Mouse (Mus musculus) gastrocnemius, postnatal 25 days (tissue): ENCODE measurements around the gene Ppp1r9a. TPM values are rescaled to one million over a fixed set of nuclear protein-coding genes. Genes with fewer than 3 reads are reported as not detected.

Experiments
- DNase-seq: peaks from one replicate; pipeline ENCODE4 v3.0.0; 2022
- total RNA-seq, 2 experiments: library from RNA; stranded (reverse); gene quantifications; 1 replicate in 1 of 2; 2 replicates in 1 of 2; pipeline ENCODE4 v1.2.3; 2021

Ppp1r9a gene
- total RNA-seq, 2 experiments from 2014 or later = 3.2 to 4.0 TPM

DNA sequence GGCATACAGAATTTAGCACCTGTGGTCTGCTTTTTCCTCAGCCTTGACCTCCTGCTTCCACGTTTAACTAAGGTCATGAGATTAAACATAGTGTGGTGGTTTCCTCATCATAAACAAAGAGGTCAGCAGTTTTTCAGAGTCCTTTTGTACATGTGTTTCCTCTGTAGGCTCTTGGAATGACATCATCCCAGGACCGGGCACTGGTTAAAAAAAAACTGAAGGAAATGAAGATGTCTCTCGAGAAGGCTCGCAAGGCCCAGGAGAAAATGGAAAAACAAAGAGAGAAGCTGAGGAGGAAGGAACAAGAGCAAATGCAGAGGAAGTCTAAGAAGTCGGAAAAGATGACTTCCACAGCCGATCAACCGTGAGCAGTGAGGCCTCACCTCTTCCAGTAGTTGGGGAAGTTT is 256.7 kb downstream of the Ppp1r9a start:
- no peak for DNase-seq

DNA sequence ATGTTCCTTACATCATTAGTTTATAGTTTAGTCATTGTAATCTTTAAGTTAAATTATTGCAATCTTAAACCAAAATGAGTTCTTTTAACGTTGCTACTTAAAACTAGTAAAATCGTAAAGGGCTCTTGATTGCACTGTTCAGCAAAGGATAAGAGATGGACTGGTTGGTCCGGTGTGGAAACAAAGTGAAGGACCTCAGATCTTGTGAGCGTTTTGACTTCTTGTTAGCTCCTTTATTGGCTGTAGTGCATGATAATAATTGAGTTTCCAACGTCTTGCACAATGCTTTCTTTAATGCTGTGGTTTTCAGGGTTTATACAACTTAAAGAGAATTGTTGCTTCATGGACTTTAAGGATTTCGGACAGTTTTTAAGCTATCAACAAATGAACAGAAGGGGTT is 259.3 kb downstream of the Ppp1r9a start:
- no peak for DNase-seq

DNA sequence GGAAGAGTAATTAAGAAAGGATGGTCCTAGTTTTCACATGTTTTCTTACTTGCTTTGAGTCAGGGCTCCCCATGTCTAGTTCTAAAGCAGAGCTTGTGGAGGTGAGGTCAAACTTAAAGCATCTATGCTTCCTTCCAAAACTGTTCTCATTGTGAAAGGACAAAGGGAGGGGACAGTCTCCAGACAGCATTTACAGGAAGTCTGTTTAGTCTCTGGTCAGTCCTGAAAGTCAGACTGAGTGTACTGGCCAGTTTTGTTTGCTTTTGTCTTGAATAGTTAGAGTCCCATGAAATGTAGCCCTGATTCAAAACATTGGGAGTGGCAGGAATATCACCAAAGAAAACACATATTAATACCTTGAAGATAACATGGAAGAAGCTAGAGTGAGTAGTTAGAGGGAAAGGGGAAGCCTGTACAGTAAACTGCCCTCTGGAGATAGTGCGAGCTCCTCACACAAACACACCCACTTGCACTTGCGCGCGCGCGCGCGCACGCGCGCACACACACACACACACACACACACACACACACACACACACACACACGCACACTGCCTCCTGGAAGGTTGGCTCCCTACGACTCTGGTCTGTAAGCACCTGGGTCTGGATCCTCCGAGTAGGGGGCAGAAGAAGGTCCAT is 260.9 kb downstream of the Ppp1r9a start:
- DNase-seq = no peak

DNA sequence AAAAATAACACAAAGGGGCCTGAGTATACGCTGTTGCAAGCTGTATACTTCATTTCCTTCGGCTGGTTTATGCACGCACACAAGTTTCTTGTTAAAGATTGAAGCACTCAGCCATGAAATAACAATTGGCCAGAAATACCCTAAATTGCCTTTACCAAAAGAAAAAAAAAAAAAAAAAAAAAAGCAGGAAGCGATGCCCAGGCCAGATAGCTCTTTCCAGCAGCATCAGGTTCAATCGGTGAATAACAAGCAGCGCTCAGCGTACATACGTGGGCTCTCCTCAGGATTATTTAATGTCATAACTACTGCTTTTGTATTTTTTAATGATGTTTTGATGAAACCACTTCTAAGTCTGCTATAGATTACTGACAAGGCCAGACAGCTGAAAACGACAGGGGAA is 262.1 kb downstream of the Ppp1r9a start:
- no peak for DNase-seq

DNA sequence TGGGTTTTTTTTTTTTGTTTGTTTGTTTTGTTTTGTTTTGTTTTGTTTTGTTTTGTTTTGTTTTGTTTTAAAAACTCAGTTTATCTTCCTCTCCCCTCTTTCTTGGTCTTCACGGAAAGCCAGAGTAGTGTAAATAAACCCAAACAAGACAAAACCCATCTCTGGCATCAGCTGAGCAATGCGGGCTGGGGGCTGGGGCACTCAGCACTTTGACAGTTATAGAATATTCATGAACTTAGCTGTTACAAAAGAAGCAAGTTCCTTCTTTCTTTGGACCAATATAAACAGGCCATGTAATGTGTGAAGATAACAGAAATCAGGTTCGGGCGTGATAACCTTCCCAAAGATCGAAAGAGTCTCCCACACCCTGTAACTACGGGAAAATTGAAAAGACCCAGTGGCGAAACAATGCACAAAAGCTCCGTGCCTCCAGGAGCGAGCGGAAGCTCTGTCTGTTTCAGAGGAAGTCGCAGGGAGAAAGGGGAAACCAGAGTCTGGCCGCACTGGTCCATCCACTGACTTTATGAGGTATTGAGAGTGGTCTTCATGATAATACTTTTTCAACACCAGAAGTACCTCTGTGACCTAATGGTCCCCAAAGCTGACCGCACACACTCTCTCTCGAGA is 264.4 kb downstream of the Ppp1r9a start:
- DNase-seq = no peak

DNA sequence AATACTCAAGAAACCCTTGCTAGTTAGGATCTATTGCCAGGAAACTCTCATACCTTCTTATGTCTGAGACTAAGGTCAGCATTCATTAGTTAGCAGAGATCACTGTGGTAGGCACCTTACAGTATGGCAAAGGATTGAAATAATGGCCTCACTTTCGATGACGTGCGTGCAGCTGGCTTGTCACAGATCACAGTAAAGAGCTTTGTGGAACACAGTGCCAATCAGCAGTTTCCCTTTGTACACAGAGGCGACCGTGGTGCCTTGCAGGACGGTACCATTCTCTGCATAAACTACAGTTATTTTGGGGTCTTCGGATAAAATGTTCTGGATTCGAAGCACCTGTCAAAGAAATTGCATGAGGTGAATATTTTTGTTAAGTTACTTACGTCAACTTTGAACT is 265.4 kb downstream of the Ppp1r9a start:
- no peak for DNase-seq

DNA sequence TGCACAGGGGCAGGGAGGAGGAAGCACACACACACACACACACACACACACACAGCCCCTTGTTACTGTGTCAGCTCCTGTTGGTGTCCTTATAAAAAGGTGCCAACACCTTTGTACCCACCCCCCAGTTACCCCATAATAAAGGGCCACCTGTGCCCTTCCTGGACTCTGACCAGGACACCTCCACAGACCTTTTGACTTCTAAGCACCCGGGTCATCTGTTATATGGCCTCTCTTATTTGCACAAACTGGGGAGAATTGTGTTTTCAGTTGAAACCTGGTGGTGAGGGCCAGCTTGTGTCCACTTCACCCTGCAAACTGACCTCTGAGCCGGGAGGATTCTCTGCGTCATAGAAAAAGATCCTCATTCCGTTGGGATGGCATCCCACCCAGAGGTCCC is 268.7 kb downstream of the Ppp1r9a start:
- DNase-seq = no peak

DNA sequence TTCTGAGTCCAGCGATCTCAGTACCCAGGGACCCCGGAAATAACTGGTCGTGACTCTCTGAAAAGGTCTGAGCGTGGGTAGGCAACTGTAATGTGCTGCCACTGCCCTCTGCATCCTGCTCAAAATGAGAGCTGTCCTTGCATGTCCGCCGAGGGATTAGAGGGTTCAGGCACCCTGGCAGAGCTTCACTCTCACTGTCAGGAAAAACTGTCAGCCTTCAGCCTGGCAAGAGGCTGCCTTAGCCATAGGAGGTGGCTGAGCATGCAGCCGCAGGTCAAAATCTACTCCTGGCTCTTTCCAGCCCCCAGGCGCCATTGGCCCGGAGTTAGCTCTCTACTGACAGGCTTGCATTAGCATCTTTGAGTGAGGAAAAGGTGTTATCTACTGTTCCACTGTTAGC is 269.9 kb downstream of the Ppp1r9a start:
- no peak for DNase-seq

DNA sequence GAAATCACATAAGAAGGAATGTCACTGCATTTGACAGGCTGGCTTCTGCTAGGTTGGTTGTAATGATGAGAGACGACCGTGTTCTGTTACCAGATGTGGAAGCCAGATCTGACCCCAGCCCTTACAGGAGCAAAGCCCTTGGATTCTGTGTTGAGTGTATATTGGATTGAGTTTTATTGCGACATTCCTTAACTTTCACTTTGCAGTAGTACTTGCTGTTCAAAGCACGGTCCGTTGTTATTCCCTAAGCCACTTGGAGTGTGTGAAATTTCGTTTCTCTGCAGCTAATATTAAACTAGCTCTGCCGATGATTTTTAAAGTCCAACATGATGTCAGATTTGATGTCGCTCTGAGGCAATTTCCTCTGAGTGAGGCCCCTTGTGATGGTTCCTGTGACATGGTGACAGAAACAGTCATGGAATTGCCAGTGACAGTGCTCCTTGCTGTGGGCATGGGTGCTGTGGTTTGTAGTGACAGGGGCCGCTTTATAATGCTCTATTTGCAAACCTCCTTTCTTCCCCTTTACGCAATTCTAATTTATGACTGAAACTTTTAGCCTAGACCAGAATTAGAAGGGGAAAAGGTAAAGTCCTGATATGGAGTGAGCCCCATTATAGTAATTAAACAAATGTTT is 271.6 kb downstream of the Ppp1r9a start:
- DNase-seq = no peak

DNA sequence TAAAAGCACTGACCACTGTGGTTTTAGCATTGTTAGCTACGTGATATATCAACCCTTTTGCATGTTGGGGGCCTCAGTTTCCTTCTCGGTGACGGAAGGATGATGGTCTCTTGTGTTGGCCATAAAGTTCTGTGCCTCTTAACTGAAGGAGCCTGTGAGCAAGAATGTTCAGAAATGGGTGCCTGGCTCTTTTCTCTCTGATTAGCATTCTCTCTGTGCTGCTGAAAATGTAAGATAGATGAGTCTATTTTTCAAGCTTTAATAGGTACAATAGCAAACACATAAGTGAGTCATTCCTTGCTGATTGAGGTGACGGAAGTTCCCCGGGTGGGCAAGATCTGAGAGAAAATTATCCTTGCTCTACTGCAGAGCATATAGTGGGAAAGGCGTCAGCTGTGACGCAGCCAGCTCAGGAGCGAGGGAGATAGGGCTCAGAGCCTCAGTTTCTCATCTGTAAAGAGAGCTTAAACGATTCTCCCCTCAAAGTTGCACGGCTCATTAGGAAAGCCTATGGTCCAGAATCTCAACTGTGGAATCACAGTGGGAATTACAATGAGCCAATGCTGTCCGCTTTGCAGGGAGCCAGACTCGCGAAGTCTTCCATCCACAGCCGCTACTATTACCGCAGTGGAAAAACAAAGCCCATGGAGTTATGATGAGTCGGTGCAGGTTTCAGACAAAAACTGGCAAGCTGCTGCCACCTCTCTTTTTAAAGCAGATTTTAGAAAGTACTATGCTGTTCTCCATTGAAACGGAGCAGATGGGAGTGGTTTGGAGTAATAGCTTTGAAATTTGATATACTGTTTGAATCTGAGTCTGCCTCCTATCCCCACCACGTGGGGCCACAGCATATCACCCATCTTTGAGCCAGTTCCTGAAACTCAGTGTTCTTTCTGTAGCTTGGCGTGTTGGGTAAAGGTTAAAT is 275.5 kb downstream of the Ppp1r9a start:
- no peak for DNase-seq

DNA sequence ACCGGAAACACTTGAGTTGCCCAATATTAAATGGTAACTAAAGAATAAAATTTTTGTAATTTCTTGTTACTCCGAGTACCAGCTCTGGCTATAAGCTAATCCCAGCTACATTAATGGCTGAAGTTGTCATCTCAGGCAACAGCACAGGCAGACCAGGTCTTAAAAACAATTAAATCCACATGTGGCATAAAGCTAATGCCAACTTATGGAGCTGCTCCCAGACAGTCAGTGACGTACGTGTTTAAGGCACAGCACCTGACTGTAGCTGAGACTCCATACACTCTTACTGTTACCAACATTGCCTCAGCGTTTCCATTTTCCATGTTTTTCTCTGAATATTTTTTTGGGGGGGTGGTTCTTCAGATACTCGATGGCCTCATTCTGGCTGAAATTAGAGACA is 276.5 kb downstream of the Ppp1r9a start:
- DNase-seq = no peak

DNA sequence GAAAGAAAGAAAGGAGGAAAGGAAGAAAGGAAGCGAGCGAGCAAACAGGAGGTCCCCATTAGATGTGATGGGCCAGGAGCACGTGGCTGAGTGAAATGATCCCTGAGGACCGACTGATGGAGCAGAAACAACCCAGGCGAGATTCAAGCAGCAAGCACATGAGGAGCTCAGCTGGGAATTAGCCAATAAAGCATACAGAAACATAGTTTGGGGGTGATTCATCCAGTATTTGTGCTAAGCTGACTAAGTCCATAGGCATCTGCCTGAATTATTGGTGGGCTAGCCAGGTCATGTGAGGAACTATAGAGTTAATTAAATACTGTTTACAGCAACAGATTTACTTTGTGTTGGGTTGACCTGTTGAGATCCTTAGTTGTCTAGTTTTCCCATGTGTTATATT is 277.9 kb downstream of the Ppp1r9a start:
- no peak for DNase-seq

DNA sequence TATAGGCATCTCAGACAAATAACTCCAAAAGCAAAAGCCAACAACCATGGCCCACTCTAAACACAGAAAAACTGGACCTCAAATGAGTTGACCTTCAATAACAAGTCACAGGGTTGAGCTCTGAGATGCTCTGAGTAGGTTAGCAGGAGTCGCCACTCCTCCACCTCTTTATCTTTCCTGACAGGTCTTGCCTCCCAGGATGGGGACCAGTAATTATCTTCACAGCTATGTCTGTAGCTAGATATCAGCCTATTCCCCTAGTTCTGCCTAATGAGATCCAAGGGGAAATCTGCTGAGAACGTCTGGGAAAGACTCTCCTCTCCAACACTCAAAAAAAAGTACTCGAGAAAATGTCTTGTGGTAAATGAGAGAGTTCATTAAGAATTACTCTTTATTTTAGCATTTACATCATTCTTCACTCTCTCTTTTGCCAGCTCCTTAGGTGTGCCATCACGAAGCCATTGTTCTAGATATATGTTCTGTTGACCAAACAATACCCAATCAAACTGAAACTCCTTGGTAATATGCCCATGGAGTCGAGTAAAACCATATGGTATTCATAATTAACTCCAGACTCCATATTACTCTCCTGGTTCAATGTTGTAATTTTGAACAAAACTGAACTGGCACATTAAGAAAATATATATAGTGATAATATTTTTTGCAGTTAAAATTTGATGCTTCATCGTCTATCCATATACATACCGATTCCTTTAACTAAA is 283.7 kb downstream of the Ppp1r9a start:
- DNase-seq = no peak

DNA sequence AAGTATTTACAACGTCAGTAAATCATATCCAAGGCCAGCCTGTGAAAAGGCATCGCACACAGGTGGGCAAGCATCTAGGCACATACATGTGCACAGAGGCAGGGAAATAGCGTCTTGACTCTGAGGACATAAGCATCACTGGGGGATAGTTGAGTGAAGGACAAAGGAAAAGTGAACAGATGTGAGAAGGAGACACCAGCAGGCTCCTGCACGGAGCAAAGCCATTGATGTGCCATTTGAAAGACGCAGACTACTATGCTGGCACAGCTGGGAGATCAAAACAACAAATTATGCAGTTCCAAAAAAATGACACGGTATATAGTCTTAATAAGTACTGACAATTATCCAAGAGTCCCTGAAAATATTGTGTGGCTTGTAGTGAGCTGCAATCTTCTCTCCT is 284.9 kb downstream of the Ppp1r9a start:
- DNase-seq = no peak

DNA sequence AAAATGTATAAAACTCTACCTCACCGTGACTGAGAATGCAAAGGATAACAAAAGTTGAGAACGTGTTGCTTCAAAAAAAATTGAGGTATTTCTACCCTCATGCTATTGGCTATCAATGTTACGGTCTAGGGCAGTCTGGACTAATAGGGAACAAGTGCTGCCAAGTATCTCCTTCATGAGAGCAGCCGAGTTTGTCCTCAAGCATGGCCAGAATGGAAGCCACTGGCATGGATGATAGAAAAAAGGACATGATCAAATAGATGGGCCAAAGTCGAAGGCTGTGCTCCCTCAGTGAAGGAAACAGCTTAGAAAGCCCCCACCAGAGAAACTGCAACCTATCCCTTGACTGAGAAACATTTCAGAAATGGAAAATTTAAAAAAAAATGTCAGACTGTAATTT is 285.3 kb downstream of the Ppp1r9a start:
- no peak for DNase-seq

DNA sequence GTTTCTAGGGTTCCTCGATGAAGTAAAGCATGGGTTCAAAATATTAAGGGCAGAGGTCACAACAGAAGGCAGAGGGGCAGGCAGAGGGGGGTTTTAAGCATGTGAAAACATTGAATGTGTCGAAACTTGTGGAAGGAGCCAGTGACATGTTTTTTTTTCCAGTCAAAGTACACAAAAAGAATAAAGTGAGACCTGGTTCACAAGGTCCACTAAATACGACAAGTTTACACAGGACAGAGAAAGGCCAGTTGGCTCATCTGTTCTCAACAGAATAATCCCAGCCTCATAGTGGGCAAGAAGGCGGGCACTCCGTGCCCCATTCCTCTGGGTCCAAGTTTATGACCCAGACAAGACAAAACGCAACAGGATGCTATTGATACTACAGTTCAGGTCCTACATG is 286.2 kb downstream of the Ppp1r9a start:
- DNase-seq = no peak

DNA sequence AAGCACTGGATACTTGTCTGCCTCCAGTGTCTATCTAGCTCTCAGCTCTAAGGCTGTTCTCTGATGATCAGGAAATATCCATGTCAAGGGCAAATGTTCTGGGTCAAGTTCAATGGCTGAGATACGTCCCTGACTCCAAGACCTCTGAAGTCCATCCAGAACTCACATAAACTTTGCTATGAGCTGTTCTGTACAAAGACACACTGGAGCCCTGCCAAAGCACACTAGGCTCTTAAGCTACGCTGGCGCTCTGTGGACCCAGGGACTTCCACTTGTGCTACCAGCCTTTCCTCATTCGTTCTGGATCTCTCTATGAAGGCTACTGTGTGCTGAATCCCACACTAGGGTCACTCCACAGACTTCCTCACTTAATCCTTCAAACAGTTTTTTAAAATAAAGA is 286.8 kb downstream of the Ppp1r9a start:
- no peak for DNase-seq

DNA sequence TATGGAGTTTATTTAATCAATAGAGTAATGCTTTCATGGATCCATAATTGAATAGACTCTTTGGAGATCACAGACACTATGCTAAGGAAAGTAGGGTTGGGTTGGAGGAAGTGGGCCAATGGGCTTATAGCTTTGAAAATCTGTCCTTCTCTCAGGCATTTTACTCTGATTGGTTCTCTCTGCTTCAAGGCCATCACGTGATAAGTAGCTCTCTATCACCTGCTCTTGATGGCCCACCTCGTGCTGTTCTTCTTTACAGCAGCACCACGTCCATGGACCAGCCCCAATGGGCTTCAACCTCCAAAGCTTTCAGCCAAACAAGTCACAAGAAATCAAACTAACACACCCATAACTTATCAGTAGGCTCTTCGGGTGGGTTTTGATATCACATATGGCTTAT is 288.0 kb downstream of the Ppp1r9a start:
- DNase-seq = no peak

DNA sequence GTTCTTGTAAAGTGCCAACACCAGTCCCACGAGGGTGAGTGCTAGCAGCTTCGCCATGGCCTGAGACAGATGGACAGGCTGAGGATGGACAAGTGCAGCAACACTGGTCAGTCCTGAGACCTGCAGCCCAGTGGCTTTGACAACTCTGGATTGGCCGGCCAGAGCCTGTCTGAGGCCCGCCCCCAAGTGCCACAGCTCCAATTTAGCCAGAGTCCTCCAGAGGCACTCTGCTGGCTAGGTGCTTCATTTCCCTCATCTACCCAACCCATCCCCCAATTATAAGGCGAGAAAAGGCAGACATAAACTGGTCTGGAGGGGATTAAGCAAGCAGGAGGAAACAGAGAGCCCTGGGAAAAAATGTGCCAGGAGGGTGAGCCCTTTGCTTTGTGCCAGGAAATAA is 291.0 kb downstream of the Ppp1r9a start, which contains the start of gene Pon1:
Gene Pon1, minus strand, starts transcription at position 254 of the 400 bp plus-strand sequence.
- no peak for DNase-seq

DNA sequence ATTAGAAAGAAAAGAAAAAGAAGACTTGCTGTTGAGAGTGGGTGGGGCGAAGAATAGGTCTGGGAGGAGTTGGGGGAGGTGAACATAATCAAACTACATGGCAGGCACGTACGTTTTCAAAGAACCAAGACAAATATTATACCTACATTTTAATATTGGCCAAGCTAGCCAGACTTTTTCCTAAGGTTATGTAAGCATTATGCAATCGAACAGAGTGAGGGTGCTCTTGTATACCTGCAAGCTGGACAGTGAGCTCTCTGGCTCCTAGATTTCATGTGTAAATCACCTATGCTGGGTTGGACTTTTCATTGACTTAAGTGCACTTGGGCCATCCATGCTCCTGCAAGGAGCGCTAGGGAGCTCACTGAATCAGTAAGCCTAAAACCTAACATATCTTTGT is 295.9 kb downstream of the Ppp1r9a start:
- DNase-seq = no peak

DNA sequence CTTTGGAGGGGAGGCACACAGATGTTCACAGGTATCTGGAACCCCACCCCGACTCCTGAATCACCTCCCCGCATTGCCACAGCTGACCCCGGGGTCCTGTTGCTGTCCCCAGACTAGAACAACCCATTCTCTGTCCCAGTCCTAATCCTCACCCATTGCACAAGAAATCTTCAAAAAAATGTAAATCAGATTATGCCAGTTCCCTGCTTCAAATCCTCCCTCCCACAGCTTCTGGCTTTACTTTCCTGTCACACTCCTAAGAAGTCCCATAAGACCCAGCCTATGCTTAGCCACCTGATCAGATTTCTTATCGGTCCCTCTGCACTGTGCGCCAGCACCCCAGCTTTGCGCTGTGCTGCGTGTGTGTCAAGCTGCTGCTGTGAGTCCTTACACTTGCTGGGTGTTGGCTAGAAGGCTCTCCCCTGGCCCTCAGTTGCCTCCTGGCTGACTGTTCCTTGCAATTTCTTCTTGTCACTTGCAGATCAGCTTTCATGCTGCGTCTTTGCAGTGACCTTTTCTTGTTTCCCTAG is 296.7 kb downstream of the Ppp1r9a start:
- no peak for DNase-seq

DNA sequence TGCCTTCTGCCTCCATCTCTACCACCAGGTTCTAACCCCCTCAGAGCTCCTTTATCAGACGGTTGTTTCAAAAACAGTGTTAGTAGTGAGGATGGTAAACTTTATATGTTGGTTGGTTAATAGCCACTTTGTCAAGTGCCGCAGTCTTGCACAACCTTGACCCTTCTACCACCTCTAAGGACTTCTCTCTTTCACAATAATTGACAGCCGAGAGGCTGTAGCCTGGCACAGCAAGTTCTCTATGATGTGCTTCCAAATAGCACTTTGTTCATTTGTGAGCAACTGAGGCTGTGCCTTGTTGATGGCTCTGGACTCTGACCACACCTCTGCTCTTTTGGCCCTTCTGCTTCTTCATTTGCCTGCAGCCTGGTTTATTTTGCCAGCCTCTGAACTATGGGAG is 297.2 kb downstream of the Ppp1r9a start:
- DNase-seq = no peak
